Mouse (Mus musculus) MEL (cell line): Measurements from ENCODE around the gene B3galt6. TPM values are rescaled to one million over a fixed set of nuclear protein-coding genes. Genes with fewer than 3 reads are reported as not detected.

Experiments
- DNase-seq: peaks from one replicate; pipeline ENCODE4 v3.0.0; 2011; ENCODE audit warnings: low read depth, low spot score
- H3K27ac ChIP-seq: 2 replicates; pipeline ENCODE4 v1.5.1; 2012; ENCODE audit warnings: low read depth, mild to moderate bottlenecking, control low read depth, low read length, moderate library complexity; ENCODE audit not compliant: control insufficient read depth
- H3K27me3 ChIP-seq, 2 experiments: fragments of 150-350 bp in 1 of 2; sonication (generic) in 1 of 2; 2 replicates each; pipeline ENCODE4 v1.6.1; 2012; ENCODE audit warnings: low read length in 2 of 2, mild to moderate bottlenecking in 2 of 2, improper control_type of control experiment in 1 of 2, moderate library complexity in 1 of 2; ENCODE audit not compliant: insufficient read depth in 2 of 2, control insufficient read depth in 1 of 2
- H3K36me3 ChIP-seq, 2 experiments: 2 replicates each; pipeline ENCODE4 v1.6.1; 2012 to 2014; ENCODE audit warnings: low read length in 2 of 2, improper control_type of control experiment in 1 of 2, inconsistent platforms in 1 of 2, mild to moderate bottlenecking in 1 of 2; ENCODE audit not compliant: insufficient read depth in 2 of 2, control insufficient read depth in 1 of 2
- H3K4me1 ChIP-seq, 2 experiments: fragments of 150-350 bp in 1 of 2; sonication (generic) in 1 of 2; 2 replicates each; pipeline ENCODE4 v1.6.1; 2012; ENCODE audit warnings: low read length in 2 of 2, improper control_type of control experiment in 1 of 2, mild to moderate bottlenecking in 1 of 2; ENCODE audit not compliant: insufficient read depth in 2 of 2, control insufficient read depth in 1 of 2
- H3K4me3 ChIP-seq, 2 experiments: fragments of 150-350 bp in 1 of 2; sonication (generic) in 1 of 2; 2 replicates each; pipeline ENCODE4 v1.5.1; 2012; ENCODE audit warnings: low read depth in 2 of 2, low read length in 2 of 2, mild to moderate bottlenecking in 2 of 2, moderate library complexity in 2 of 2, control low read depth in 1 of 2, improper control_type of control experiment in 1 of 2; ENCODE audit not compliant: control insufficient read depth in 1 of 2, insufficient read depth in 1 of 2
- H3K79me2 ChIP-seq: 2 replicates; pipeline ENCODE4 v1.6.1; 2012; ENCODE audit warnings: mild to moderate bottlenecking, low read length, moderate library complexity; ENCODE audit not compliant: control insufficient read depth, poor library complexity, insufficient read depth
- H3K9ac ChIP-seq: 2 replicates; pipeline ENCODE4 v1.6.1; 2012; ENCODE audit warnings: low read depth, mild to moderate bottlenecking, control low read depth, low read length, moderate library complexity; ENCODE audit not compliant: control insufficient read depth, poor library complexity, severe bottlenecking
- H3K9me3 ChIP-seq: fragments of 150-350 bp; sonication (generic); replicated peaks from 2 replicates; pipeline ENCODE4 v1.6.1; 2012; ENCODE audit warnings: mild to moderate bottlenecking, low read length, improper control_type of control experiment, moderate library complexity; ENCODE audit not compliant: insufficient read depth
- BHLHE40 ChIP-seq: IDR thresholded peaks from 2 replicates; pipeline ENCODE4 v1.6.1; 2012; ENCODE audit warnings: low read depth, mild to moderate bottlenecking, inconsistent platforms, low read length, improper control_type of control experiment, borderline replicate concordance
- CHD1 ChIP-seq: IDR thresholded peaks from 2 replicates; pipeline ENCODE4 v1.6.1; 2012; ENCODE audit warnings: low read depth, mild to moderate bottlenecking, inconsistent platforms, low read length, improper control_type of control experiment
- CTCF ChIP-seq, 3 experiments: IDR thresholded peaks in 2 of 3; conservative IDR thresholded peaks in 1 of 3; 2 replicates each; pipeline ENCODE4 v1.5.1; 2011 to 2012; ENCODE audit warnings: low read length in 3 of 3, low read depth in 2 of 3, mild to moderate bottlenecking in 2 of 3, improper control_type of control experiment in 1 of 3, inconsistent platforms in 1 of 3, mixed read lengths in 1 of 3, moderate library complexity in 1 of 3; ENCODE audit not compliant: control insufficient read depth in 1 of 3, insufficient read depth in 1 of 3, poor library complexity in 1 of 3, severe bottlenecking in 1 of 3
- E2F4 ChIP-seq: IDR thresholded peaks from 2 replicates; pipeline ENCODE4 v1.6.1; 2011; ENCODE audit warnings: low read depth, low read length, improper control_type of control experiment, borderline replicate concordance
- EP300 ChIP-seq, 2 experiments: IDR thresholded peaks; 2 replicates each; pipeline ENCODE4 v1.6.1; 2011; ENCODE audit warnings: improper control_type of control experiment in 2 of 2, low read length in 2 of 2, low read depth in 1 of 2, mild to moderate bottlenecking in 1 of 2
- ETS1 ChIP-seq: IDR thresholded peaks from 2 replicates; pipeline ENCODE4 v1.6.1; 2012; ENCODE audit warnings: low read depth, mild to moderate bottlenecking, inconsistent platforms, low read length, improper control_type of control experiment, moderate library complexity
- GABPA ChIP-seq: IDR thresholded peaks from 2 replicates; pipeline ENCODE4 v1.6.1; 2012; ENCODE audit warnings: low read depth, mild to moderate bottlenecking, inconsistent platforms, low read length, improper control_type of control experiment, moderate library complexity
- GATA1 ChIP-seq: IDR thresholded peaks from 2 replicates; pipeline ENCODE4 v1.6.1; 2011; ENCODE audit warnings: low read depth, low read length, improper control_type of control experiment
- HCFC1 ChIP-seq: IDR thresholded peaks from 2 replicates; pipeline ENCODE4 v1.6.1; 2012; ENCODE audit warnings: low read depth, mild to moderate bottlenecking, inconsistent platforms, low read length, improper control_type of control experiment, moderate library complexity
- KAT2A ChIP-seq: conservative IDR thresholded peaks from 2 replicates; pipeline ENCODE4 v1.6.1; 2012; ENCODE audit warnings: low read depth, low read length, improper control_type of control experiment, inconsistent platforms
- MAX ChIP-seq: IDR thresholded peaks from 2 replicates; pipeline ENCODE4 v1.6.1; 2011; ENCODE audit warnings: low read length, improper control_type of control experiment
- MAZ ChIP-seq: IDR thresholded peaks from 2 replicates; pipeline ENCODE4 v1.6.1; 2012; ENCODE audit warnings: low read depth, mild to moderate bottlenecking, inconsistent platforms, low read length, improper control_type of control experiment
- MXI1 ChIP-seq: IDR thresholded peaks from 2 replicates; pipeline ENCODE4 v1.6.1; 2011; ENCODE audit warnings: mild to moderate bottlenecking, low read depth, low read length, improper control_type of control experiment
- MYC ChIP-seq: IDR thresholded peaks from 2 replicates; pipeline ENCODE4 v1.6.1; 2011; ENCODE audit warnings: low read depth, mild to moderate bottlenecking, low read length, improper control_type of control experiment, moderate library complexity
- NRF1 ChIP-seq: IDR thresholded peaks from 2 replicates; pipeline ENCODE4 v1.6.1; 2014; ENCODE audit warnings: low read depth, mild to moderate bottlenecking, inconsistent platforms, low read length, improper control_type of control experiment, moderate library complexity; ENCODE audit not compliant: poor library complexity, insufficient read depth, severe bottlenecking
- SIN3A ChIP-seq: IDR thresholded peaks from 2 replicates; pipeline ENCODE4 v1.6.1; 2012; ENCODE audit warnings: low read length, improper control_type of control experiment, inconsistent platforms
- SMC3 ChIP-seq: IDR thresholded peaks from 2 replicates; pipeline ENCODE4 v1.6.1; 2011; ENCODE audit warnings: low read depth, low read length, improper control_type of control experiment
- TBP ChIP-seq: IDR thresholded peaks from 2 replicates; pipeline ENCODE4 v1.8.0; 2011; ENCODE audit warnings: low read depth, low read length, improper control_type of control experiment
- TCF12 ChIP-seq: IDR thresholded peaks from 2 replicates; pipeline ENCODE4 v1.6.1; 2014; ENCODE audit warnings: low read depth, mild to moderate bottlenecking, inconsistent platforms, low read length, improper control_type of control experiment, moderate library complexity
- USF1 ChIP-seq: IDR thresholded peaks from 2 replicates; pipeline ENCODE4 v1.6.1; 2014; ENCODE audit warnings: low read depth, mild to moderate bottlenecking, inconsistent platforms, low read length, improper control_type of control experiment, moderate library complexity
- USF2 ChIP-seq, 2 experiments: IDR thresholded peaks; 2 replicates each; pipeline ENCODE4 v1.6.1; 2011 to 2012; ENCODE audit warnings: improper control_type of control experiment in 2 of 2, low read length in 2 of 2, borderline replicate concordance in 1 of 2, inconsistent platforms in 1 of 2, low read depth in 1 of 2, mild to moderate bottlenecking in 1 of 2; ENCODE audit not compliant: insufficient read depth in 1 of 2
- ZKSCAN1 ChIP-seq: IDR thresholded peaks from 2 replicates; pipeline ENCODE4 v1.6.1; 2012; ENCODE audit warnings: low read depth, mild to moderate bottlenecking, inconsistent platforms, low read length, improper control_type of control experiment, moderate library complexity
- polyA plus RNA-seq, 2 experiments: library from polyadenylated mRNA; stranded (reverse) in 1 of 2; unstranded in 1 of 2; fragments of >175 nt in 1 of 2; fragments of >200 nt in 1 of 2; gene quantifications; 2 replicates each; pipeline versions ENCODE4 v1.2.1 to v1.2.4; 2012; ENCODE audit warnings: low replicate concordance in 2 of 2, low read depth in 1 of 2; ENCODE audit not compliant: insufficient read length in 2 of 2, insufficient read depth in 1 of 2, missing spikeins in 1 of 2
- total RNA-seq: library from RNA; depleted of rRNA; stranded (reverse); fragments of 300-350 nt; gene quantifications from 2 replicates; pipeline ENCODE4 v1.2.3, GENCODE M21; 2012

B3galt6 gene
- total and polyA plus RNA-seq, 3 experiments, result 3.8 to 9.1 TPM; not detected in 1

DNA sequence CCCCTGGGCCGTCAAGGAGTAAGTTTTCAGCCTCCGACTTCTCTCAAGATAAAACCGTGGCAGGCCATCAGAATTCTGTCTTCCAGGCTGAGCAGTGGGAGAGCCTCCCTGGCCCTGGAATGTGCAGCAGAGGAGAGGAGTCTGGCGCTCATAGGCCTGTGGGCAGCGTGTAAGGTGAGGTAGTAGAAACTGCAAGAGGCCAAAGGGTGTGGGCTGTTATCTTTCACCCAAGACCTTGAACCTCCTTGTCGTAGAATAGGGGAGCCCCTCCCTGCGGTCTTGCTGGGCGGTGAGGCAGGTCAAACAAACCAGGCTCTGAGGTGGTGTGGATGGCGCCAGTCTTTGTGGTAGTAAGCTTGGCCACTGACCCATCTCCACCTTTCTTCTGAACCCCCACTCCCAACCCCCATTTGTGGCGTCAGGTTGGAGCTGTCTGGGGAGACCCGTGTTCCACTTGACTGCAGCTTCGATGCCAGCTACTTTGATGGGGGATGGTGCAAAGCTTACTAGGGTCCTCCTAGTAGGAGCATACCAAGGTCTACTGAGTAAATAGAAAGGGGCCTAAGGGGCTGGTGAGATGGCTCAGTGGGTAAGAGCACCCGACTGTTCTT is 23.3 kb downstream of the B3galt6 start:
- Histone ChIP-seq H3K9me3 (no peaks in the 10 kb centered on the region), H3K4me1 (no peaks in the 10 kb centered on the region), H3K36me3 (no peaks in the 10 kb centered on the region; a peak in 1 of 4 replicates), H3K9ac (no peak overlapping the region), H3K27me3 (no peaks in the 10 kb centered on the region), H3K27ac (no peak overlapping the region), H3K79me2 (no peaks in the 10 kb centered on the region), H3K4me3 (no peak overlapping the region)
- no peak for TF ChIP-seq MXI1
- no peak for TF ChIP-seq SMC3
- TF ChIP-seq KAT2A, result no peak
- TF ChIP-seq GABPA, result no peak
- no peak for TF ChIP-seq NRF1
- TF ChIP-seq USF2 (IDR thresholded peaks at IDR 0.05; ENCODE audit: borderline replicate concordance in 1 of 2, insufficient read depth in 1 of 2, low read depth in 1 of 2, low read length in 2 of 2), result no peak
- TF ChIP-seq CHD1, result no peak
- no peak for TF ChIP-seq MAZ
- TF ChIP-seq ZKSCAN1, result no peak
- no peak for TF ChIP-seq TCF12
- TF ChIP-seq CTCF (IDR thresholded peaks at IDR 0.05 in 2 of 3, conservative IDR thresholded peaks at IDR 0.05 in 1 of 3; ENCODE audit: control insufficient read depth in 1 of 3, insufficient read depth in 1 of 3, low read depth in 2 of 3, low read length in 3 of 3, poor library complexity in 1 of 3, severe bottlenecking in 1 of 3), result no peak
- TF ChIP-seq SIN3A, result no peak
- no peak for TF ChIP-seq ETS1
- no peak for TF ChIP-seq EP300 (IDR thresholded peaks at IDR 0.05; ENCODE audit: low read depth in 1 of 2, low read length in 2 of 2)
- no peak for TF ChIP-seq MYC
- no peak for TF ChIP-seq USF1
- TF ChIP-seq BHLHE40, result no peak
- no peak for TF ChIP-seq MAX
- TF ChIP-seq GATA1, result no peak
- no peak for DNase-seq

DNA sequence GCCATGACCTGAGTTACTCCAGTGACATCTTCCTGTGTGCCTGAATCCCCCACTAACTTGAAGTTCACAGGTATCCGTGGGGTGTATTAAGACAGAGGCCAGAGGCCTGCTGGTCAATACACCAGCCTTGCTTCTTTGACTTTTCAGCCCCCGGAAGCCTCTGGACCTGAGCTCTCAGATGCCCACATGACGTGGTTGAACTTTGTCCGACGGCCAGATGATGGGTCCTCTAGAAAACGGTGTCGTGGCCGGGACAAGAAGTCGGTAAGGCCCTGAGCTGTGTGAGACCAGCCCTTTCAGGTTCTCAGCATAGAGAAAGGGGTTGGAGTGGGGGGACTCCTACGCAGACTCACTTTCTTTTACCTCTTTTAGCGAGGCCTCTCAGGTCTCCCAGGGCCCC is 28.1 kb downstream of the B3galt6 start:
- Histone ChIP-seq H3K27me3 (no peaks in the 10 kb centered on the region), H3K4me3 (no peak overlapping the region), H3K27ac (no peak overlapping the region), H3K4me1 (peaks cover 0 to 5% of the 10 kb centered on the region in 2 experiments; a peak in 2 of 4 replicates), H3K36me3 (peaks cover 0 to 11% of the 10 kb centered on the region in 2 experiments), H3K79me2 (no peaks in the 10 kb centered on the region; the same call in 1 of the 2 replicates), H3K9me3 (no peaks in the 10 kb centered on the region), H3K9ac (no peak overlapping the region)
- DNase-seq, result no peak
- TF ChIP-seq GATA1, result no peak
- TF ChIP-seq TBP, result no peak
- TF ChIP-seq E2F4, result no peak
- no peak for TF ChIP-seq SMC3
- no peak for TF ChIP-seq NRF1
- TF ChIP-seq HCFC1, result no peak
- TF ChIP-seq USF2 (IDR thresholded peaks at IDR 0.05; ENCODE audit: borderline replicate concordance in 1 of 2, insufficient read depth in 1 of 2, low read depth in 1 of 2, low read length in 2 of 2), result no peak
